Mouse (Mus musculus) lung, postnatal 0 days (tissue): ENCODE data around the gene Slc4a10. TPM values are rescaled to one million over a fixed set of nuclear protein-coding genes. Genes with fewer than 3 reads are reported as not detected.

Experiments
- ATAC-seq: fragments of 200-750 bp; cut with Nextera tagmentation; 2 replicates; pipeline ENCODE4 v1.8.0; 2017; ENCODE audit warnings: moderate library complexity
- DNase-seq: peaks from one replicate; pipeline ENCODE4 v3.0.0-alpha.2; 2016; ENCODE audit warnings: low spot score
- H3K27ac ChIP-seq: fragments of 300-500 bp; sonication (generic); 2 replicates; pipeline ENCODE4 v1.5.1; 2014; ENCODE audit warnings: antibody characterized with exemption, mild to moderate bottlenecking, low read length, mixed read lengths
- H3K27me3 ChIP-seq: fragments of 300-500 bp; sonication (generic); replicated peaks from 2 replicates; pipeline ENCODE4 v1.6.1; 2014; ENCODE audit warnings: low read length, mixed read lengths; ENCODE audit not compliant: insufficient read depth
- H3K36me3 ChIP-seq: fragments of 300-500 bp; sonication (generic); 2 replicates; pipeline ENCODE4 v1.6.1; 2014; ENCODE audit warnings: low read length, mixed read lengths; ENCODE audit not compliant: insufficient read depth
- H3K4me1 ChIP-seq: fragments of 300-500 bp; sonication (generic); 2 replicates; pipeline ENCODE4 v1.6.1; 2014; ENCODE audit warnings: antibody characterized with exemption, low read depth, low read length, mixed read lengths; ENCODE audit not compliant: insufficient read depth
- H3K4me2 ChIP-seq: fragments of 300-500 bp; sonication (generic); replicated peaks from 2 replicates; pipeline ENCODE4 v1.6.1; 2014; ENCODE audit warnings: low read depth, mild to moderate bottlenecking, low read length, moderate library complexity, mixed read lengths
- H3K4me3 ChIP-seq: fragments of 300-500 bp; sonication (generic); 2 replicates; pipeline ENCODE4 v1.5.1; 2014; ENCODE audit warnings: low read depth, low read length
- H3K9ac ChIP-seq: fragments of 300-500 bp; sonication (generic); replicated peaks from 2 replicates; pipeline ENCODE4 v1.6.1; 2014; ENCODE audit warnings: low read depth, mild to moderate bottlenecking
- H3K9me3 ChIP-seq: fragments of 300-500 bp; sonication (generic); 2 replicates; pipeline ENCODE4 v1.6.1; 2016; ENCODE audit warnings: low read length, mixed read lengths
- CTCF ChIP-seq: IDR thresholded peaks from 2 replicates; pipeline ENCODE4 v1.5.1; 2016; ENCODE audit warnings: antibody characterized with exemption, mild to moderate bottlenecking
- EP300 ChIP-seq: IDR thresholded peaks from 2 replicates; pipeline ENCODE4 v1.6.1; 2016; ENCODE audit warnings: antibody characterized with exemption, mild to moderate bottlenecking, control low read depth
- WGBS: fragments of 180-500 bp; shearing (Covaris S2); extraction: QIAGEN DNeasy Blood & Tissue Kit; methylation state at CpG from one replicate; pipeline ENCODE4 v1.1.7; 2014; 5-methylcytosine and 5-hydroxymethylcytosine counted together
- polyA plus RNA-seq: library from polyadenylated mRNA; unstranded; fragments of >200 nt; fragmentation: Nextera tagmentation; extraction: Ambion mirVana; gene quantifications from 2 replicates; pipeline ENCODE4 v1.2.1, GENCODE M21; 2015

Slc4a10 gene
- polyA plus RNA-seq, 1 experiment from 2014 or later: 0.17 TPM

GRCm38 (mm10) chr2:62347762-62348161 lies 301.5 kb downstream of the Slc4a10 start:
- Histone ChIP-seq H3K27me3 (no peaks in the 10 kb centered on the region), H3K4me2 (no peak overlapping the region), H3K4me1 (no peaks in the 10 kb centered on the region), H3K4me3 (no peak overlapping the region), H3K36me3 (no peaks in the 10 kb centered on the region), H3K9ac (no peak overlapping the region), H3K27ac (no peak overlapping the region), H3K9me3 (no peaks in the 10 kb centered on the region)
- no peak for TF ChIP-seq CTCF
- no peak for TF ChIP-seq EP300
- WGBS: 92% methylated on average over 9 of the region's 9 CpGs
- no peak for DNase-seq
- no peak for ATAC-seq

- no peaks in the 10 kb centered on the region for H3K9me3 ChIP-seq
- no peak overlapping the region for H3K27ac ChIP-seq
- WGBS: 60% methylated on average over 3 of the region's 3 CpGs
- no peak overlapping the region for H3K4me2 ChIP-seq
- H3K4me3 ChIP-seq: no peak overlapping the region
- TF ChIP-seq CTCF (no peak), EP300 (no peak)
- no peak overlapping the region for H3K9ac ChIP-seq
- DNase-seq (no peak), ATAC-seq (no peak)
- H3K4me1 ChIP-seq: no peaks in the 10 kb centered on the region
- no peaks in the 10 kb centered on the region for H3K27me3 ChIP-seq
- H3K36me3 ChIP-seq: no peaks in the 10 kb centered on the region
Observed at GRCm38 (mm10) chr2:62352035-62352434, 305.8 kb downstream of the Slc4a10 start.

DNA sequence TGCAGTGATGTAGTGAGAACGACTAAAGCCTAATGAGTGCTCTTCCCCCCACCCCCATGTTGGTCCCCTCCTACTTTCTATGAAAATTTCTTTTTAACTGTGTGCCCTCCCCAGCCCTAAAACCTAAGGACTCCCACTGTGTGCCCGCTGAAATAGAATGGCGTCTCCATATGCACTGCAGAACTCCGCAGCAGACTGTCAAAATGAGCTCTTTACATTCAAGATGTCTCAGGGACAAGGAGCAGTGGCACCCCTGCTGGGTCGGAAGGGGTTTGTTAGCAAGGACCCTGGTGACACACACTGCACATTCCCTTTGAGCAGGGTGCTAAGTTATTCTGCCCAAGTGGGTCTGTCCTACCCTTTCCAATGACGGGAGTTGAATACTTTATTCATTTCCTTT lies 309.5 kb downstream of the Slc4a10 start:
- no peak for ATAC-seq
- WGBS: 71% methylated on average over 6 of the region's 6 CpGs
- H3K9me3 ChIP-seq: no peaks in the 10 kb centered on the region
- no peak for DNase-seq
- H3K36me3 ChIP-seq: no peaks in the 10 kb centered on the region
- no peak for TF ChIP-seq EP300
- TF ChIP-seq CTCF: no peak
- no peaks in the 10 kb centered on the region for H3K27me3 ChIP-seq
- H3K4me1 ChIP-seq: no peaks in the 10 kb centered on the region
- no peak overlapping the region for H3K4me2 ChIP-seq
- no peak overlapping the region for H3K9ac ChIP-seq
- no peak overlapping the region for H3K4me3 ChIP-seq
- no peak overlapping the region for H3K27ac ChIP-seq

GRCm38 (mm10) chr2:62356606-62357005 lies 310.3 kb downstream of the Slc4a10 start:
- ATAC-seq: no peak
- H3K36me3 ChIP-seq: no peaks in the 10 kb centered on the region
- DNase-seq: no peak
- H3K4me1 ChIP-seq: no peaks in the 10 kb centered on the region
- H3K27ac ChIP-seq: no peak overlapping the region
- H3K4me3 ChIP-seq: no peak overlapping the region
- H3K4me2 ChIP-seq: no peak overlapping the region
- TF ChIP-seq CTCF (no peak), EP300 (no peak)
- WGBS: 74% methylated on average over 14 of the region's 14 CpGs
- H3K9ac ChIP-seq: no peak overlapping the region
- H3K27me3 ChIP-seq: no peaks in the 10 kb centered on the region
- H3K9me3 ChIP-seq: no peaks in the 10 kb centered on the region

GRCm38 (mm10) chr2:62357259-62357658 lies 311.0 kb downstream of the Slc4a10 start:
- no peak for TF ChIP-seq EP300
- TF ChIP-seq CTCF: no peak
- Histone ChIP-seq H3K4me2 (no peak overlapping the region), H3K9ac (no peak overlapping the region), H3K27ac (no peak overlapping the region), H3K9me3 (no peaks in the 10 kb centered on the region), H3K4me3 (no peak overlapping the region), H3K36me3 (no peaks in the 10 kb centered on the region), H3K27me3 (no peaks in the 10 kb centered on the region), H3K4me1 (no peaks in the 10 kb centered on the region)
- no peak for ATAC-seq
- no peak for DNase-seq
- 86% methylated on average over 7 of the region's 7 CpGs for WGBS

DNA sequence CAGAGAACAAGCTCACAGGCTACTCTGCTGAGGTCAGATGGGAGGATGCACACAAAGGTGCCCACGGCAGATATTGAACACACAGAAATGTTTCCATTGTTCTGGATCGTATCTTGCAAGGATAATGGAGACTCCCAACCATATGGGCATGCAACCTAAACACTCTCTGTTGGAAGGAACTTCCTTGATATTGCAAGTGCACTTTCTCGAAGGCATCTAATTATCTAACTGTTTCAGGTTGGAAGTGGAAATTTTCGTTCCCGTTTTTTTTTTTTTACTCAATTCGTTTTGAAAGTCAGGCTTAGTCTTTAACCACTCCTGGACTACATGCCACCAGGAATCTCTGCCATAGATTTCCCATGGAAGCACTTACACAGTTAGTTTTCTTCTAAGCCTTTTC lies 314.6 kb downstream of the Slc4a10 start:
- Histone ChIP-seq H3K4me2 (no peak overlapping the region), H3K36me3 (no peaks in the 10 kb centered on the region), H3K9me3 (no peaks in the 10 kb centered on the region), H3K4me3 (no peak overlapping the region), H3K9ac (no peak overlapping the region), H3K4me1 (no peaks in the 10 kb centered on the region), H3K27me3 (no peaks in the 10 kb centered on the region), H3K27ac (no peak overlapping the region)
- no peak for TF ChIP-seq EP300
- TF ChIP-seq CTCF: no peak
- ATAC-seq (no peak), DNase-seq (no peak)
- WGBS: 81% methylated on average over 6 of the region's 6 CpGs

DNA sequence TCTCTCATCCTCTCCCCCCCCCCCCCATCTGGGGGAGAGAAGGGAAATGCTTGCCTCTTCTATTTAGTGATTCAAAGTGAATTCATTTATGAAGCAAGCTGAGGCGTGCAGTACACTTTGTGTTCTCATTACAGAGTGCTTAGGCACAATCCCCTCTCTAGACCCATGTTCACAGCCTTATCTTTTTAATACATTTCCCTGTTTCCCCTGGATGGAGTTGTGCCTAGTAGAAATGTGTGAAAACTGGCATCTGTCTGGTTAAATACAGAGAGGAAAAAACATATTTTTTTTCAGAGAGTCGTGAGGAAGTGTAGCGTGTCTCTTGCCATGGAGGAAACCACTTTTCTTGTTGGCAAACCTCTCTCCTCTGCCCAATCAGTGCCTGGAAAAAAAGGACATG lies 315.3 kb downstream of the Slc4a10 start:
- DNase-seq: no peak
- Histone ChIP-seq H3K27me3 (no peaks in the 10 kb centered on the region), H3K9ac (no peak overlapping the region), H3K4me3 (no peak overlapping the region), H3K27ac (no peak overlapping the region), H3K36me3 (no peaks in the 10 kb centered on the region), H3K9me3 (no peaks in the 10 kb centered on the region), H3K4me2 (no peak overlapping the region), H3K4me1 (no peaks in the 10 kb centered on the region)
- no peak for ATAC-seq
- 58% methylated on average over 3 of the region's 3 CpGs for WGBS
- TF ChIP-seq EP300: no peak
- TF ChIP-seq CTCF: no peak
